Mouse (Mus musculus) forebrain, postnatal 0 days (tissue): ENCODE measurements around the gene Kif19a. TPM values are rescaled to one million over a fixed set of nuclear protein-coding genes. Genes with fewer than 3 reads are reported as not detected.

Experiments
- ATAC-seq: fragments of 200-750 bp; cut with Nextera tagmentation; 2 replicates; pipeline ENCODE4 v1.8.0; 2017; ENCODE audit warnings: mild to moderate bottlenecking, moderate library complexity
- DNase-seq: peaks from one replicate; pipeline ENCODE4 v3.0.0-alpha.2; 2015
- H3K27ac ChIP-seq: fragments of 300-500 bp; sonication (generic); 2 replicates; pipeline ENCODE4 v1.5.1; 2014; ENCODE audit warnings: low read depth, mild to moderate bottlenecking, antibody characterized with exemption, low read length, moderate library complexity, mixed read lengths
- H3K27me3 ChIP-seq: fragments of 300-500 bp; sonication (generic); 2 replicates; pipeline ENCODE4 v1.6.1; 2014; ENCODE audit warnings: mild to moderate bottlenecking, low read length, mixed read lengths; ENCODE audit not compliant: insufficient read depth
- H3K36me3 ChIP-seq: fragments of 300-500 bp; sonication (generic); 2 replicates; pipeline ENCODE4 v1.6.1; 2014; ENCODE audit warnings: mild to moderate bottlenecking, moderate library complexity; ENCODE audit not compliant: insufficient read depth
- H3K4me1 ChIP-seq: fragments of 300-500 bp; sonication (generic); 2 replicates; pipeline ENCODE4 v1.6.1; 2014; ENCODE audit warnings: antibody characterized with exemption; ENCODE audit not compliant: insufficient read depth
- H3K4me2 ChIP-seq: fragments of 300-500 bp; sonication (generic); 2 replicates; pipeline ENCODE4 v1.6.1; 2014; ENCODE audit warnings: low read depth, mild to moderate bottlenecking, moderate library complexity
- H3K4me3 ChIP-seq: fragments of 300-500 bp; sonication (generic); 2 replicates; pipeline ENCODE4 v1.5.1; 2014; ENCODE audit warnings: low read depth, low read length, mixed read lengths
- H3K9ac ChIP-seq: fragments of 300-500 bp; sonication (generic); 2 replicates; pipeline ENCODE4 v1.6.1; 2014; ENCODE audit warnings: mild to moderate bottlenecking
- H3K9me3 ChIP-seq: fragments of 300-500 bp; sonication (generic); 2 replicates; pipeline ENCODE4 v1.6.1; 2016; ENCODE audit warnings: low read length
- CTCF ChIP-seq: sonication (generic); IDR thresholded peaks from 2 replicates; pipeline ENCODE4 v1.5.1; 2016; ENCODE audit warnings: antibody characterized with exemption, control low read depth, low read depth
- WGBS: fragments of 180-500 bp; shearing (Covaris S2); extraction: QIAGEN DNeasy Blood & Tissue Kit; methylation state at CpG from one replicate; pipeline ENCODE4 v1.1.7; 2014; 5-methylcytosine and 5-hydroxymethylcytosine counted together
- polyA plus RNA-seq: library from polyadenylated mRNA; unstranded; fragments of >200 nt; fragmentation: Nextera tagmentation; extraction: Ambion mirVana; gene quantifications from 2 replicates; pipeline ENCODE4 v1.2.1, GENCODE M21; 2015
- total RNA-seq: library from RNA; depleted of rRNA; stranded (reverse); fragments of >200 nt; gene quantifications from 2 replicates; pipeline ENCODE4 v1.2.3, GENCODE M21; 2014

Gene Kif19a
- total and polyA plus RNA-seq, 2 experiments from 2014 or later = 0.57 to 3.2 TPM

- ATAC-seq (no peak), DNase-seq (no peak)
- Histone ChIP-seq H3K27ac (no peak overlapping the region), H3K4me3 (no peak overlapping the region), H3K4me2 (no peak overlapping the region), H3K9me3 (no peaks in the 10 kb centered on the region), H3K4me1 (no peaks in the 10 kb centered on the region), H3K9ac (no peak overlapping the region), H3K36me3 (no peaks in the 10 kb centered on the region), H3K27me3 (no peaks in the 10 kb centered on the region)
- no peak for TF ChIP-seq CTCF
- WGBS = 91% methylated on average over 4 of the region's 4 CpGs
Observed at GRCm38 (mm10) chr11:114816934-114817333, 51.7 kb downstream of the Kif19a start.

DNA sequence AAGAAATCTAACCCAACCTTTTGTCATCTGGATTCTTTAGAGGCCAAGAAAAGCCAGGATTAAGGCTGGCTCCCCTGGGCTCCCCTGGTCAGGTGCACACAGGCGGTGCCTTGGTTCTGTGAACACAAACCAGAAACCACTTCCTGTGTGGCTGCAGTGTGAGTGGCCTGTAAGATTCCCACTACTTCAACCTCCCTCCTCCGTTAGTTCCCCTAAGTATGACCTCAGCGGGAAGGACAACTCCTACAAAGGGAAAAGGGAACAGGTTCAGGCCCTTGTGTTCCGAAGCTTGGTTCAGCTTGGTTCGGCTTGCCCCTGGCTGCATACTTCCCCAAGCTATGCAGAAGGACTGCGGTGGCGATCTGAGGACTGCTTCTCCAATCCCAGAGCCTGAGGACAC, 53.0 kb downstream of the Kif19a start:
- Histone ChIP-seq H3K4me2 (no peak overlapping the region), H3K4me1 (peaks cover 5% of the 10 kb centered on the region), H3K4me3 (no peak overlapping the region), H3K27ac (no peak overlapping the region), H3K36me3 (no peaks in the 10 kb centered on the region), H3K9me3 (no peaks in the 10 kb centered on the region), H3K27me3 (no peaks in the 10 kb centered on the region), H3K9ac (no peak overlapping the region)
- ATAC-seq = no peak
- 96% methylated on average over 7 of the region's 7 CpGs for WGBS
- TF ChIP-seq CTCF = no peak
- no peak for DNase-seq

- H3K4me2 ChIP-seq = no peak overlapping the region
- no peaks in the 10 kb centered on the region for H3K36me3 ChIP-seq
- ATAC-seq (no peak), DNase-seq (no peak)
- no peak for TF ChIP-seq CTCF
- H3K27ac ChIP-seq = no peak overlapping the region
- WGBS = 43% methylated on average over 2 of the region's 2 CpGs
- H3K4me3 ChIP-seq = no peak overlapping the region
- H3K4me1 ChIP-seq = peaks cover 7% of the 10 kb centered on the region
- H3K9me3 ChIP-seq = no peaks in the 10 kb centered on the region
- no peaks in the 10 kb centered on the region for H3K27me3 ChIP-seq
- no peak overlapping the region for H3K9ac ChIP-seq
Observed at GRCm38 (mm10) chr11:114819110-114819509, 53.9 kb downstream of the Kif19a start.

DNA sequence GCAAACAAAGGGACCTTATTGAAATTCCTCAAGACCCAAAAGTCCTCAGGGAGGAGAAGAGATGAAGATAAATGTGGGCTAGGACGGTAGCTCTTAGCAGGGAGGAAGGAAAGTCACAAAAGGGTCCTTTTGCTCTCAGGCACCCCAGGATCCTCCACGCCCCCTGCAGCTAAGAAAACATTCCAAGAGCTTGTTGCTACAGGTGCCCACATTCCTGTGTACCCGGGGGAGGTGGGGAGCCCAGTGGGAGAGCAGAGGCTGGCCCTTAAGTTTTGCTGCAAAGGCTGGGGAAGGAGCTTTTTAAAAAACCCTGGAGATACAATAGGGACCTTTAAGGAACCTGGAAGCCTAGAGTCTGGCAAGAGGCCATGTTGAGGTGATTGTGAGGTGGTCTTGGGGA, 55.3 kb downstream of the Kif19a start:
- Histone ChIP-seq H3K4me1 (peaks cover 7% of the 10 kb centered on the region), H3K36me3 (no peaks in the 10 kb centered on the region), H3K4me2 (no peak overlapping the region), H3K27me3 (no peaks in the 10 kb centered on the region), H3K27ac (no peak overlapping the region), H3K9me3 (no peaks in the 10 kb centered on the region), H3K4me3 (no peak overlapping the region), H3K9ac (no peak overlapping the region)
- ATAC-seq (no peak), DNase-seq (no peak)
- 55% methylated on average over 3 of the region's 3 CpGs for WGBS
- no peak for TF ChIP-seq CTCF

DNA sequence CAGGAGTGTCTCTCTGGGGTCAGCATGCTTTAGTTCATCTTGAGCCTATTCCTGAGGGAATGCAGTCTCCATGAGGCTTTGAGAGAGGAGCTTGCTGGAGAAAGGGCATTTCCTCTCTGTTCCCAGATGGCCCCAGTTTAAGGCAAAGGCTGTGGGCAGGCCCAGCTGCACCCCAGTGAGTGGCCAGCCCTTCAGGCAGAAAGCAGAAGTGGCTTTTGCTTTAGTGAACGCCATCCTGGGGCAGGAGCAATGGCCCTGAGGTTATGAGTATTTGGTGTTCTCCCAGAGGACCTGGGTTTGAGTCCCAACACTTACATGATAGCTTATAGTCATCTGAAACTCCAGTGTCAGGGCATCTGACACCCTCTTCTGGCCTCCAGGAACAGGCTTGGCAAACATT, 56.1 kb downstream of the Kif19a start:
- Histone ChIP-seq H3K9me3 (no peaks in the 10 kb centered on the region), H3K4me2 (no peak overlapping the region), H3K27ac (no peak overlapping the region), H3K36me3 (no peaks in the 10 kb centered on the region), H3K4me1 (peaks cover 7% of the 10 kb centered on the region), H3K27me3 (no peaks in the 10 kb centered on the region), H3K4me3 (no peak overlapping the region), H3K9ac (no peak overlapping the region)
- 81% methylated on average over 1 of the region's 1 CpGs for WGBS
- no peak for ATAC-seq
- no peak for TF ChIP-seq CTCF
- DNase-seq = no peak

DNA sequence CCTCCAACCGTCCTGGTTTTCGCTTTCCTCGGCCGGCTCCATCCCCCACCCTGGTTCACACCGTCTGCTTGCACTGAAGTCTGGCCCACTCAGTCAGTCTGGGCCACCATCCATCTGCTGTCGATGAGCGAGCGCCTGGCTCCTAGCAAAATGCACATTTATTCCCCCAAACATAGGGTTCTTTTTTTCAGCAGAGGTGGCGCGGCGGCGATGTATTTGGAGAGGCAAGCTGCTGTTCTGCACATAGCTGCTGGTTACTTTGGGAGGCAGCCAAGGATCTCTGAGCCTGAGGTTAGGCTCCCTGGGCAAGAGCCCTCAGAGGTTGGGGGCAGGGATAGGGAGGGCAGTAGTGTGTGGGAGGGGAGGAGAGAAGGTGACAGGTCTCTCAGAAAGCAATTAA, 57.5 kb downstream of the Kif19a start:
- no peaks in the 10 kb centered on the region for H3K9me3 ChIP-seq
- H3K36me3 ChIP-seq = no peaks in the 10 kb centered on the region
- H3K4me1 ChIP-seq = peaks cover 7% of the 10 kb centered on the region
- H3K27me3 ChIP-seq = no peaks in the 10 kb centered on the region
- peak; percentile 84 for DNase-seq
- H3K4me2 ChIP-seq = peak overlapping the region; percentile 15; the same call in 1 of the 2 replicates
- peak; percentile 39 for TF ChIP-seq CTCF
- ATAC-seq = peak; percentile 91
- 22% methylated on average over 12 of the region's 12 CpGs for WGBS
- H3K27ac ChIP-seq = peak overlapping the region; percentile 0; the same call in 1 of the 2 replicates
- no peak overlapping the region for H3K4me3 ChIP-seq
- H3K9ac ChIP-seq = no peak overlapping the region

DNA sequence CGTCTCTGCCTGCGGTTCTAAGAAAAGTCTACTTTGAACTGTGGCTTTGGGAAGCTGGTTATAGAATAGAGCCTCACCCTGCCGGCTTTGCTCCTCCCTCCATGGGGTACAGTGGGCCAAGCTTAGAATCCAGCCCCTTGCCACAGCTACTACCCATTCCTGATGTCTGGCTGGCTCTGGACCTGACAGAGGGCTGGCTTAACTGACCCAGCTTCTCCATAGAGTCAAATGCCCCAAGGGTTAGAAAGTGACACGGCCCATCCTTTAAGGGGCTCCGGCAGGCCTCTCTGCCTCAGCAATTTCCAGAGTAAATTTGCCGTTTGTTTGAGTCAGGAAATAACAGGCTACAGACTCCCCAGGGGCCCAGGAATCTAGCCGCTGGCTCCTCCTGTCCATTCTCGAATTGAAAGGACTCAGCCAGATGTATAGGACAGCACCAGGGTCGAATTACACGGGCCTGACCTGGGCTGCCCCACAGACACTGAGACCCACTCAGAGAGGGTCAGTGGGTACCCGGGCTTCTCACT, 58.1 kb downstream of the Kif19a start:
- DNase-seq (no peak), ATAC-seq (peak; percentile 21; the same call in 1 of the 2 replicates)
- H3K9me3 ChIP-seq = no peaks in the 10 kb centered on the region
- H3K4me3 ChIP-seq = no peak overlapping the region
- H3K9ac ChIP-seq = no peak overlapping the region
- H3K4me2 ChIP-seq = peak overlapping the region; percentile 15; the same call in 1 of the 2 replicates
- no peak for TF ChIP-seq CTCF
- no peaks in the 10 kb centered on the region for H3K27me3 ChIP-seq
- whole genome bisulfite sequencing = 7% methylated on average over 11 of the region's 11 CpGs
- no peaks in the 10 kb centered on the region for H3K36me3 ChIP-seq
- H3K4me1 ChIP-seq = peaks cover 7% of the 10 kb centered on the region
- peak overlapping the region; percentile 0; the same call in 1 of the 2 replicates for H3K27ac ChIP-seq
